Mouse (Mus musculus) induced T-regulatory cell, adult 2 months (primary cell): ENCODE results near the gene Scrn3.
A peak's percentile ranks its signal among the peaks of the same experiment; 100 is the strongest.

Source experiments
- DNase-seq: peaks from one replicate; pipeline ENCODE4 v3.0.0-alpha.2; 2012; ENCODE audit warnings: low read depth

Scrn3 gene

GRCm38 (mm10) chr2:73275261-73276040 is 37.0 kb upstream of the Scrn3 start:
- DNase-seq: peak; percentile 50

GRCm38 (mm10) chr2:73276141-73276571 is 36.2 kb upstream of the Scrn3 start:
- DNase-seq: peak; percentile 51

GRCm38 (mm10) chr2:73277021-73277708 is 35.2 kb upstream of the Scrn3 start:
- peak; percentile 57 for DNase-seq

GRCm38 (mm10) chr2:73277709-73278075 is 34.7 kb upstream of the Scrn3 start:
- DNase-seq: peak; percentile 48

GRCm38 (mm10) chr2:73278131-73278854 is 34.1 kb upstream of the Scrn3 start:
- peak; percentile 93 for DNase-seq

DNA sequence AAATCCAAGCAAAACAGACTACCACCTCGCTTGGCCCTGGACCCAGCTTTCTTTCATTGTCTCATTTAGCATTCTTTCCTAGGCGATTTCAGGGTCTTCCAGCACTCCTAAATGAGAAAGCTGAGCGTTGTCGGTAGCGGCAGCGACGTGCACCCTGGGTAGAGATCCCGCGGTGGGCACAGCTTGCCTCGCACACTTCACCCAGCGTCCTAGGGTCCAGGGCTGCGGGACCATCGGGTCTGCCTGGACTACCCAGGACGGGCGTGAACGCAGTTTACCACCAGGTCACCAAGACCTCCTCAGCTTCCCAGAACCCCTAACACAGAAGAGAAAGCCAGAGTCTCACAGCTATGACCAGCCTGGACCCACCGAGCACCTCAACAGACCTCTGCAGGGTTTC is 33.5 kb upstream of the Scrn3 start:
- no peak for DNase-seq

- peak; percentile 46 for DNase-seq
Observed at GRCm38 (mm10) chr2:73279271-73280038, 32.9 kb upstream of the Scrn3 start.

DNA sequence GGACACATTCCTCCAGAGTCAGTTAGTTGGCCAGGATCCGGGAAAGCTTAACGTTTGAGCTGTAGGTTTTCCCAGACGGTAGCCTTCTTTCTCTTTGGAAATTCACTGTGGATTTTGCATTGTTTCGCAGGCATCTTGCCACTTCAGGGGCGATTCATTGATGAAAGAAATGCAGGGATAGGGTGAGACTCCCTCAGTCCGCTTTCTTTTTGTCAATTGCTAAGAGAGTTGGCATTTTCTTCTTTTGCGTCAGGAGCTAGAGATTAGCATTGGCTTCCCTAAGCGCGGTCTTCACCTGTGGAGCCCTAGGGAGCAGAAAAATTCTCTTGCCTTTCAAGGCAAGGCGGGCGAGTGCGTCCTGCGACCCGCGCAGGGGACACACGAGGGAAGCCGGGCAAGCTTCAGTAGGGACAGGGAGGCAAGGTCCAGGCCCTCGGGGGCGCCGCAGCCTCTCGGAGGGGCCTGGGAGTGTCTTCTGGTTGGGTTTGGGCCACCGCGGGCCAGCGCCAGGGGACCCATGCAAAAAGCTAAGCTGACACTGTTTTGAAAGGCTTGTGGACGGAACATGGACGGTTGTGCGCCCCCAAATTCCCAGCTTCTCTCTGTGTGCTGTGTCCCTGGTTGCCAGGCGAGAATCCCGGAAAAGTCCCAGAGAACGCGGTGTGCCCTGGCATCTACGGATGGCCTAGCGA is 31.9 kb upstream of the Scrn3 start:
- DNase-seq: peak; percentile 45

GRCm38 (mm10) chr2:73281048-73281661 is 31.2 kb upstream of the Scrn3 start:
- DNase-seq: peak; percentile 63

DNA sequence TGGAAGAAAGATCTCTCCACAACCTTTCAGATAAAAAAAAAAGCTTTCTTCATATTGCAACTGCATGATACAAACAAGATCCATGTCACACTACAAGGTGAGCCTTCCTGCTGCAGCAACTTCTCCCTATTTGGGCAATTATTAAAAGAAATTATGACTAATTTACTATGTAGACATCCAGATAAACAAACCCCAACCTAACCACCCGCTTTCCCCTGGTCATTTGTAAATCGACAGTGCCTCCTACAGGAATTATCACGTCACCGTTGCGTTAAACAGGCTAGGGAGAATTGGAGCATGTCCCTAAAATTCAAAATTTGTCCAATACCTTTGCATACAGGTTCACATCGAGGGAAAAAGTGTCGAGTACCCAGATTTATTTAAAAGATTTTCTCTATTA is 30.7 kb upstream of the Scrn3 start:
- peak; percentile 43 for DNase-seq

DNA sequence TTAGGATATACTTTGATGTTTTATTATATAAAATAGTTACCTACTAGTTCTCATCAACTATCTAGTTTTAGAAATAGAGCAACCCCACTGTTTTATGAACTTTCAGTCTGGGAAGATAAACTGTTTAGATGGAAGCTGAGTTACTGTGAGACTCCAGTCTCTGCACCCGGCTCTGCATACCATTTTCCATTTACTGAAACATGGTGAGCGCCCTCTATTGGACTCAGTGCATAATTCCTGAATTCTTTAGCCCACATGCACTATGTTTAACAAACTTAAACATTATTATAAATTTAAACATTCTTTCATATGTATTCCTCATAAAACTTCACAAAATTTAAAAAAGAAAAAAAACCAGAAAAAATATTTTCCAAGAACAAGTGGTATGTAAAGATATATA is 26.8 kb upstream of the Scrn3 start:
- DNase-seq: peak; percentile 69

GRCm38 (mm10) chr2:73291130-73291529 is 21.3 kb upstream of the Scrn3 start:
- DNase-seq: no peak

- DNase-seq: no peak
Observed at GRCm38 (mm10) chr2:73295023-73295422, 17.4 kb upstream of the Scrn3 start.

DNA sequence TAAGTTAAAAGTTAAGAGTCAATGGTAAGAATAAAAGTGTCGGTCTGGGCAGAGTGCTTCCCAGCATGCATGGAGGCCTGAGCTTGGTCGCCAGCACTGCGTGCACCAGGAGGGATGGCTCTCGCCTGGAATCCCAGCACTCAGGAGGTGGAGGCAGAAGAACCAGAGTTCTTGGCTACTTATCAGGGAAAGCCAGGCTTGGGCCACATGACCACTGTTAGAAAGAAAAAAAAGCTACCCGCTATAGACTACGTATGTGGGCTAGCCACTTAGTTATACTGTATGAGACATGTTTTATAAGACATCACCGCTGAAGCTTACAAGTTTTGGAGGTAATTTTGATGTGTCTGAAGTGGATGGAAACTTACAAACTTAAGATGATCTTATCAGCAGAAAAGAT is 14.2 kb upstream of the Scrn3 start:
- DNase-seq: no peak

DNA sequence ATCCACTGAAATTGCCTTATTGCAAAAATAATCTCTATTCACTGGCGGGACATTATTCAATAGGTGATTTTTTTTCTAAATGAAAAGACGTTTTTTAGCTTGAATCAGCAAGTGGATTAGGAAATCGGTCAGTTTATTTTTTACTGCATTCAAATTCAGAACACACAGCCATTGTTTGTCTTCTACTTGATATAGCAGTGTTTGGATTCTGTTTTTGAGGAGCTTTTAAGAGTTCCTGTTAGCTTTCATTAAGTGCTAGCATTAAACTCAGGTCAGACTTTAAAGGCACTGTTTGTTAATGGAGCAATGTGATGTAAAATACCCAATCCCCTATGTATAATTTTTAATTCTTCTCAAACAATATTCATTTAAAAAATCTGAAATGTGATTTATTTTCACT is 13.6 kb upstream of the Scrn3 start:
- DNase-seq: no peak

DNA sequence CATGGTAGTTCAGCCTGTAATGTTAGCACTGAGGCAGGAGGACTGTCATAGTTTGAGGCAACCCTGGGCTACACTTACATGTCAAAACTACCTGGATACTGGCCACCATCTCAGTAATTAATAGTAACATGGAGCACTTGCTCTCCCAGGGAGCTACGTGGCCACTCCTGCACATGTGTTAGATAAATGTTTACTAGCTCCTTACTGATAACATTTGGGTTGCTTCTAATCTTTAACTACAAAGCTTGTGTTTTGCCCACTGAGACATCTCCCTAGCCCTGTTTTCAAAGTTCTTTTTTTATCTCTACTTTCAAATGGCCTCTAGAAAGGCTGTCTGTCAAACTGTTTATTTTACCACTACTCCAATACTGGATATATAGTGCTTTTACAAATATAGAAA is 10.4 kb upstream of the Scrn3 start:
- no peak for DNase-seq

GRCm38 (mm10) chr2:73302722-73303121 is 9.7 kb upstream of the Scrn3 start:
- no peak for DNase-seq

GRCm38 (mm10) chr2:73304506-73304905 is 7.9 kb upstream of the Scrn3 start:
- DNase-seq: no peak

GRCm38 (mm10) chr2:73306006-73306405 is 6.4 kb upstream of the Scrn3 start:
- no peak for DNase-seq

DNA sequence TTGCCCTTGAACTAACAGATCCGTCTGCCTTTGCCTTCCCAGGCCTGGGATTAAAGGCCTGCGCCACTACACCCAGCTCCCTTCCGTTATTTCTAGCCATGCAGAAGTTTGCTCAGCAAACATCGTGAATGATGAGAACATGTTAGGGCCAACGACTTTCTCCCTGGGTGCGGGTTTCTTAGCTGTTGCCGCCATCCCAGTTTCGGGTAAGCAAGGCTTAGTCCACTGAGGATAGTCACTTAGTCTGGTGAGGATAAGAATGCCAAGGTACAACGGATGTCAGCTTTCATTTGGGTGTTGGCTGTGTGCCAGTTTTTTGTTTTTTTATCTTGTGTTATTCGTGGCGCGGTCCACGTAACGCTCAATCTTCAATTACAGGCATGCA is 708 bp downstream of the Scrn3 start:
- peak; percentile 82 for DNase-seq

DNA sequence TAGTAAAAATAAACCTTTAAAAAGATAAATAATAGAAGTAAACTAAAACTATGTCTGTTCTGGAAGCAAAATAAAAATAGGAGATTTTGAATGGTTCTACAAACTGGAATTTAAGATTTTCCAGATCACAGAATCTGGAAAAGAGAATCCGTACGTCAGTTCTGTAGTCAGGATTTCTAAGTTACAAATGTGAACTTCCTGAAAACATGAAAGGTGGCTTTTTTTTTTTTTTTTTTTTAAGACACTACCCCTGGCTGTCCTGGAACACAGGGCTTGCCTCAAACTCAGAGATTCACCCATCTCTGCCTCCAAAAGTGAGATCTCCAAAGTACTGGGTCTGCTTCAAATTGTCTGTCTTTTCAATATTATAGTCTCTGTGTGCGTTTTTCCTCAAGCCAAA is 1.9 kb downstream of the Scrn3 start:
- no peak for DNase-seq
